Mouse (Mus musculus): ENCODE data around the gene Fance.
"Not testable (repeated sequence)": the region's sequence is repeated elsewhere in the genome, so short reads cannot be mapped to it uniquely, and the experiment has no call there.

Gene Fance

GRCm38 (mm10) chr17:28349264-28349880 lies 36.1 kb downstream of the Fance start:
- DNase-seq (ENCODE audit: low spot score): no peak

DNA sequence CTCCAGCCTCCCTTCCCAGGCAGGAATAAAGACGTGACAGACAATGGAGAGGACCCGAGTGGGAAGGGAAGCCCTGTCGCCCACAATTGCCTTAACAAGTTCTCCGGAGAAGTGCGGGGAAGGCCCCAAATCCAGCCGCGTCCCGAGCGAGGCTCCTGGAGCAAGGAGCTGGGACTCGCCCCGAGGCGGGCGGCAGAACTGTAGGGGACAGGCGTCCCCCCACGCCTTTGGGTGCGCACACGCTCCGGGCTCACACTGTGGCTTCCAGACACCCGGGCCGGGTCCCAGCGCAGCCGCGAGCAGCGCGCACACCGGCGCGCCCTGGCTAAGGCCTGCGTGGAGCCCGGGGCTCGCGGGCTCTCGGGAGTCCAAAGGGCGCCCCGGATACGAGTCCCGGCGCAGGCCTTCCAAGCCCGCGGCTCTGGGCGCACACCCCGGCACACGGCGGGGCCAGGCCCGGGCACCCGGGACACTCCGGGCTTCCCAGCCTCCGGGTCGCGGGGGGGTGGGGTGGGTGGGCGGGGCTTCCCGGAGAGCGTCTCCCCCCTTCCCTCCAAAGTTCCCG lies 36.7 kb downstream of the Fance start:
- no peak for DNase-seq (ENCODE audit: low spot score)

GRCm38 (mm10) chr17:28350466-28351352 lies 37.4 kb downstream of the Fance start, which contains the start of gene Tead3:
TSS of gene Tead3 (minus strand) at chr17:28350817.
- DNase-seq (ENCODE audit: low spot score): peak; percentile 41

GRCm38 (mm10) chr17:28351353-28351890 lies 38.1 kb downstream of the Fance start:
- DNase-seq (ENCODE audit: low spot score): no peak

- no peak for DNase-seq (ENCODE audit: low spot score)
Observed at GRCm38 (mm10) chr17:28352018-28352417, 38.7 kb downstream of the Fance start.

DNA sequence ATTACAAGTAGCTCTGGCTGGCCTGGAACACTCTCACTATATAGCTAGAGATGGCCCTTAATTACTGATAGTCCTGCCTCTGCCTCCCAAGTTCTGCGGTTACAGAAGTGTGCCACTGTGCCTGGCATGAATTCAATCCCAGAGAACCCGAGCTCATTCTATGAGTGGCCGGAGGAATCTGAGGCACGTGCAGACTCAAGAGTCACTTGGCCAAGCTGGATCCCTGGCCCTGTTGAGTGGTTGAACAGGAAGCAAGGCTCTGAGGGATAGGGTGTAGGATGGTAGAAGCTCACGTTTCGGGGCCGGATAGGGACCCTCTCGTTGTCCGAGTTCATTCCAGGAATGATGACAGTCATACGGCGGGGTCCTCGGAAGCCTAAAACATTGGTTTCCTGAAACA lies 42.6 kb downstream of the Fance start:
- no peak for DNase-seq (ENCODE audit: low spot score)

- not testable (repeated sequence) for DNase-seq (ENCODE audit: low spot score)
Observed at GRCm38 (mm10) chr17:28358576-28359261, 45.4 kb downstream of the Fance start.

GRCm38 (mm10) chr17:28360531-28361277 lies 47.4 kb downstream of the Fance start:
- no peak for DNase-seq (ENCODE audit: low spot score)

GRCm38 (mm10) chr17:28361921-28362652 lies 48.8 kb downstream of the Fance start:
- DNase-seq (ENCODE audit: low spot score): no peak

DNA sequence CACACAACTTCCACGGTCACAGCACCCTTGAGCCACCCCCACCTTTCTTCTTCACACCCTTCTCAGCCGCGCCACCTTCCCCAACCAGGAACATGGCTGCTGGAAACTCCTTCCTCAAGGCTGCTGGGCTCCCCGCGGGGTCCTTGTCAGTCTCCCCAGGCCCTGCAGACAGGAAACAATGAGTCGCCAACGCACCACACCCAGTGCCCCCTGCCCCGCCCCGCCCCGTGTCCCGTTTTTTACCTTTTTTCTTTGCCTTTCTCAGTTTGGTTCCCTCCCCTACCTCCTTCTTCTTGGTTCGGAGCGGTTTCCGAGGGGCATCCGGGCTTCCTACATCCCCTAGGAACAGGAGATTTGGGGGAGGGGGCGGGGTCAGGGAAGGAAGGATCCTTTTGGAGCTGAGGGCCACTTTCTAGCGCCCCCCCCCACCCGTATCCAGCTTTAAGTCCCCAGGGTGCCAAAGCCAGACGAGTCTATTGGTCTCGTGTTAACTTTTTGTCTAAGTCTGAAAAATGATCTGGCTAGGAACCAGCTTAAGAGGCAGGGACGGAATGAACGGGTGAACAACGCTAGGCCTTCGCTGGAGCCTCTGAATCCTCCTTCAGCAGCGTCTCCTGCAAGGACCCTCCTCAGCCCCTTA lies 49.5 kb downstream of the Fance start:
- no peak for DNase-seq (ENCODE audit: low spot score)

GRCm38 (mm10) chr17:28363507-28363906 lies 50.2 kb downstream of the Fance start:
- DNase-seq (ENCODE audit: low spot score): no peak

GRCm38 (mm10) chr17:28365122-28365521 lies 51.8 kb downstream of the Fance start, which contains the start of gene Tulp1:
TSS of gene Tulp1 (minus strand) at chr17:28365222.
- DNase-seq (ENCODE audit: low spot score): no peak

DNA sequence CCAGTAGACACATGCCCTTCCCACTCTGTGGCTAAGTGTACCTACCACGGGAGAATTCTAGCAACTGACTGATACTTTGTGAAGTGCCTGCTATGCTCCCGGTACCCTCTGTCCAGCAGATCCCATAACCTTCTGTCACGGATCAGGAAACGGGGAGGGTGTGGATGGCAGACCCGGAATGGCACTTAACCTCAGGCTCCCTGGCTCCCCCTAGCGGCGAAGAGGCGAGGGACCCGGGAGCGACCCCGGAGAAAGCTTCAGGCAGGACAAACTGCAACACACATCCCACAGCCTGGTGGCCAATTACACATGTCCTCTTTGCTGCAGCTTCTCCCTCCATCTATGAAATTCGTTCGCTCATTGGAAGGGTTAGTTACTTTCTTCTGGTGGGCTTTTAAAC lies 55.1 kb downstream of the Fance start:
- DNase-seq (ENCODE audit: low spot score): peak; percentile 63

DNA sequence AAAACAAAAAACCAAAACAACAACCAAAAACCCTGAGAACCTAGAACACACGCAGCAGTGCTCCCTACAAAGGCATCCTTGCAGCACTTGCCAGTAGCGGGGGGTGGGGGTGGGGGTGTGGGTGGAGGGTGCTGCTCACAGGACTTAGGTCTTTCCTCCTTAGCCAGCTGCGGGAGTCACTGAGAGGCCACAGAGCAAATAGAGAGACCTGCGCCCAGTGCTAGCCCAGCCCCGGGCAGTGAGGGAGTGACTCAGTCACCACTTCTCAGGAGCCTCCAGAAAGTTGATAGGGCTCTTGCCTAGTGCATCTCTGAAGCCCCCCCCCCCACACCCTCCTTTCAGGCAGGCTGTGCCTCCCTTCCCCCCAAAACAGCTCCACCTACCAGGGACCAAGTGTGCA lies 55.7 kb downstream of the Fance start:
- no peak for DNase-seq (ENCODE audit: low spot score)

DNA sequence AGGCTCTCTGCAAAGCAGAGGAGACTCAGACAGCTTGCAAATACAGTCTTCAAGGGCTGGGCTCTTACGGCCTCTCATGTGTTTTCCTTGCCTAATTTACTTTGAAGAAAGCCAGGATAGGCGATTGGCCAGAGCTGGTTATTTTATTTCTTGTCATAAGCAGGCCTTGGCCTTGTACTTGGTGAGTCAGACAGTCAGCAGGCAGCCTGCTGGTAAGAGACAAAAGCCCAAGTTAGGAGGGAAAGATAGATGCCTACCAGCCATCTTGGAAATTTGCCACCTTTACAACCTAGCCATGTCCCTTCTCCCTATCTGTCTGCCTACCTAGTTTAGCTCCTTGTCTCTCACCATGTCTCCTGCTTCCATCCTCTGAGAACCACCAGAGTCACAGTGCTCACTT lies 58.0 kb downstream of the Fance start:
- no peak for DNase-seq (ENCODE audit: low spot score)

GRCm38 (mm10) chr17:28371941-28372340 lies 58.6 kb downstream of the Fance start:
- DNase-seq (ENCODE audit: low spot score): no peak

- peak; percentile 65 for DNase-seq (ENCODE audit: low spot score)
Observed at GRCm38 (mm10) chr17:28373821-28374220, 60.5 kb downstream of the Fance start.

DNA sequence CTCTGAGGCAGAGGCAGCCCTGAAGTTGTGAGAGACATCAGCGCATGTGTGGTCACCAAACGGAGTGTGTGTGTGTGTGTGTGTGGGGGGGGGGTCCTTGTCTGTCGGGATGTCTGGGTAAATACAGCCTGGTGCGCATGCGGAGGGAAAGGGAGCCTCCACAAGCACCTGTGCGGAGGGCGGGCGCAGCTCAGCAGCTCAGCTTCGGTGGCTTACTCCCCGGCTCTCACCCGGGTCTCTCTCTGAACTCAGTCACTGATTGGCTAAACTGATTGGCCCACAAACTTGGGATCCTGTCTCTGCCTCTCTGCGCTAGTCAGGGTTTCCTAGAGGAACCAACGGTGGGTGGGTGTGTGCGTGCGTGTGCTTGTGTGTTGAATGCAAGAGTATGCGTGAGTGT lies 61.2 kb downstream of the Fance start:
- DNase-seq (ENCODE audit: low spot score): no peak

GRCm38 (mm10) chr17:28375592-28376061 lies 62.3 kb downstream of the Fance start:
- DNase-seq (ENCODE audit: low spot score): peak; percentile 56
